Mouse (Mus musculus) layer of hippocampus, adult 8-10 months (tissue): ENCODE measurements at regions not wholly inside any gene's neighbourhood (a gene's known extent, or its start where the extent isn't known, plus 50 kb on each side); places are given as distances from the start of the nearest gene placed in this dataset.

Experiments
- DNase-seq, 2 experiments: peaks; one replicate each; pipeline ENCODE4 v3.0.0; 2022; ENCODE audit warnings: low spot score in 2 of 2

- no peak for DNase-seq
These were observed 661.0 kb downstream of the Pcdh18 start for GRCm38 (mm10) chr3:49096118-49096517.

- DNase-seq: peak; percentile 47 to 73
These were observed 663.1 kb downstream of the Pcdh18 start for GRCm38 (mm10) chr3:49093818-49094680.

GRCm38 (mm10) chr3:49068801-49069200 is 688.3 kb downstream of the Pcdh18 start:
- no peak for DNase-seq

DNA sequence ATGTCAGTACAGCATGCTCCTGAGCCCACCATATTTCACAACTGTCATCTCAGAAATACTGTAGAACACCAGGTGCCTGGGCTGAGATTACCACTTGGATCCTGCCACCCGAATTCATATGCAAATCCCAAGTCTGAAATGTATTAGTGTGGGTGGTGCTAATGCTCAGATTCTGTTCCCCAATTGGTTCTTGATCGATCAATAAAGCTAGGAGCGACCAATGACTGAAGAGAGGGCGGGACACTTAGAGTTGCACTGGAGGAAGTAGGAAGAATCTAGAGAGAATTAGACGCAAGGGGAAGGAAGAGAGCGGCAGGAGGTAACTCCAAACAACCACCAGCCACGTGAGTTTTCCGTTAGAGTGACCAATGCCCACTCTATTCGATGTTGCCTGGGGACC is 695.0 kb downstream of the Pcdh18 start:
- no peak for DNase-seq

- peak in 1 of 2 experiments; percentile 12 for DNase-seq
These were observed 724.1 kb downstream of the Pcdh18 start for GRCm38 (mm10) chr3:49032981-49033380.

GRCm38 (mm10) chr3:49009211-49009967 is 747.7 kb downstream of the Pcdh18 start:
- DNase-seq: peak; percentile 52 to 62
